Mouse (Mus musculus) layer of hippocampus, adult 2 months (tissue): ENCODE measurements around the gene Pde4dip. TPM values are rescaled to one million over a fixed set of nuclear protein-coding genes. Genes with fewer than 3 reads are reported as not detected.

Experiments used
- DNase-seq, 2 experiments: peaks; one replicate each; pipeline ENCODE4 v3.0.0; 2022; ENCODE audit warnings: low spot score in 2 of 2
- H3K27ac ChIP-seq: fragments of 200-600 bp; 2 replicates; pipeline ENCODE4 v1.8.1; 2022
- H3K4me3 ChIP-seq: fragments of 200-600 bp; 2 replicates; pipeline ENCODE4 v1.8.1; 2022; ENCODE audit warnings: mild to moderate bottlenecking
- CTCF ChIP-seq: fragments of 200-600 bp; conservative IDR thresholded peaks from 2 replicates; pipeline ENCODE4 v1.8.1; 2022; ENCODE audit warnings: antibody characterized with exemption, mild to moderate bottlenecking, moderate library complexity
- total RNA-seq, 2 experiments: library from RNA; stranded (reverse); gene quantifications; 2 replicates each; pipeline ENCODE4 v1.2.3; 2021

Gene Pde4dip
- total RNA-seq, 2 experiments from 2014 or later, result 232 to 246 TPM

DNA sequence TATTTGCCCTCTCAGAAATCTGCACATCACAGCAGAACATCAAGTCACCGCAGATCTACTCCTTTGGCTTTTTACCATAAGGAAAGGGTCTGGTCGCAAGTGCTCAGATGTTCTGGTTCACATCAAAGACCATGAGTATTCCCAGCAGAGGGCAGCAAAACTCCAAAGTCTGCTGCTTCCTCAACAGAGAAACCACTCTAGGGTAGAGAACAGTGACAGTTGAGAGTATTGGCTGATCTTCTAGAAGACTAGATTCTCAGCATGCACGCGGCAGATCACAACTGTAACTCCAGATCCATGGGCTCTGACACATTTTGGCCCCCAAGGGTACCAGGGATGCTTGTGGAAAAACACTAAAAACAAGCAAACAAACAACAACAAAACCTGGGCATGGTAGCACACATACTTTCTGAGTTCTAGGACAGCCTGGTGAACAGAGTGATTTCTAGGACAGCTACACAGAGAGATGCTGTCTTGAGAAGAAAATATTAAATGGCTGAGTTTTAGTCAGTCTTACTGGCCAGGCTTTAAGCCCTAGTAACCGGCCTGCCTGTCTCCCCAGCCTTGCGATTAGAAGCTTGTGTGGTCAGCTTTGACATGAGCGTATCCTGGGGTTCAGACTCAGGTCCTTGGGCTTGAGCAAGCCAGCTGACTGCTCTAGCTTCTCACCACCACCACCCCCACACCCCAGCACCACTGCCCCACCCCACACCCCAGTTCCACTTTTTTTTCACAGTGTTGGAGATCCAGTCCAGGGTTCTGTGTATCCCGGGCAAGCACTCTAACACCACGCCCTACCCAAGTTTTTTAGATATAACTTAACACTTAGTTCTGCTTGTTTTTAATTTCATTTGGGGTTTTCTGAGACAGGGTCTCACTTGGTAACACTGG lies 40.7 kb upstream of the Pde4dip start:
- Histone ChIP-seq H3K4me3 (no peak overlapping the region), H3K27ac (no peak overlapping the region)
- DNase-seq, result peak; percentile 73 to 83
- TF ChIP-seq CTCF, result peak; percentile 85

DNA sequence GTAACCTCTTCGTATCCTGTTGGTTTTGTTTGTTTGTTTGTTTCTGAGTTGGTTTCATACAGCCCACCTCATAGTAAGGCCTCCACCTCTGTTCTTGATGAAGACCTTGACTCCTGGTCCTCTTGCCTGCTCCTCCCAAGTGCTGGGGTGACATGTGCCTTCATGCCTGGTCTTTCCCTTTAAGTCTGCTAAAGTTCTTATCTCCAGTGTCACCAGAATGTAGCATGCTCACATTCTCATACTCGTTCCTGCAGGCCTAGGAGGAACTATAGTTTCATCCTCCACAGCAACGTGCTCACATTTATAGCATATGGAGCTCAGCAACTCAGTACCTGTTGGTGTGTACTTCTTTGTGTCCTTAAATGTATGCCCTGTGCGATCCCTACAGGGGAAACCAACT lies 38.8 kb upstream of the Pde4dip start:
- no peak overlapping the region for H3K27ac ChIP-seq
- DNase-seq, result no peak
- H3K4me3 ChIP-seq, result no peak overlapping the region
- TF ChIP-seq CTCF, result no peak

GRCm38 (mm10) chr3:97925246-97925645 lies 36.7 kb upstream of the Pde4dip start:
- DNase-seq, result no peak
- no peak for TF ChIP-seq CTCF

GRCm38 (mm10) chr3:97918885-97919550 lies 30.5 kb upstream of the Pde4dip start:
- TF ChIP-seq CTCF, result no peak
- H3K27ac ChIP-seq, result no peak overlapping the region
- no peak overlapping the region for H3K4me3 ChIP-seq
- DNase-seq, result no peak

More at GRCm38 (mm10) chr3:97925246-97925645, 36.7 kb upstream of the Pde4dip start:
- Histone ChIP-seq H3K4me3 (no peak overlapping the region), H3K27ac (no peak overlapping the region)

DNA sequence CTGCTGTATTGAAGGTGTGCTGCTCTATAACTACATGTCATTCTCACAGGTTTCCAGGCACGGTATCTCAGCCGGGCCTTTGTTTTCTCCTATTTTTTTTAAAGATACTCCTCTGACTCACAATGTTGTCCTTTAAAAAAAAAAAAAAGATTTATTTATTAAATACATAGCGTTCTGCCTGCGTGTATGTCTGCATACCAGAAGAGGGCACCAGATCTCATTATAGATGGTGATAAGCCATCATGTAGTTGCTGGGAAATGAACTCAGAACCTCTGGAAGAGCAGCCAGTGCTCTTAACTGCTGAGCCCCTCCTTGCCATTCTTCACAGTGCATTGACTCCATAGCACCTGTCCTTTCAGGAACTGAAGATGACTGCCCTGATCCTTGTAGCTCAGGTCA lies 26.6 kb upstream of the Pde4dip start:
- no peak for DNase-seq
- Histone ChIP-seq H3K27ac (no peak overlapping the region), H3K4me3 (no peak overlapping the region)
- peak; percentile 76 for TF ChIP-seq CTCF

GRCm38 (mm10) chr3:97911093-97911492 lies 22.6 kb upstream of the Pde4dip start:
- DNase-seq, result no peak
- no peak overlapping the region for H3K4me3 ChIP-seq
- TF ChIP-seq CTCF, result no peak
- H3K27ac ChIP-seq, result no peak overlapping the region

- Histone ChIP-seq H3K27ac (no peak overlapping the region), H3K4me3 (no peak overlapping the region)
- no peak for DNase-seq
- TF ChIP-seq CTCF, result no peak
Measured at GRCm38 (mm10) chr3:97909737-97910136, 21.2 kb upstream of the Pde4dip start.

DNA sequence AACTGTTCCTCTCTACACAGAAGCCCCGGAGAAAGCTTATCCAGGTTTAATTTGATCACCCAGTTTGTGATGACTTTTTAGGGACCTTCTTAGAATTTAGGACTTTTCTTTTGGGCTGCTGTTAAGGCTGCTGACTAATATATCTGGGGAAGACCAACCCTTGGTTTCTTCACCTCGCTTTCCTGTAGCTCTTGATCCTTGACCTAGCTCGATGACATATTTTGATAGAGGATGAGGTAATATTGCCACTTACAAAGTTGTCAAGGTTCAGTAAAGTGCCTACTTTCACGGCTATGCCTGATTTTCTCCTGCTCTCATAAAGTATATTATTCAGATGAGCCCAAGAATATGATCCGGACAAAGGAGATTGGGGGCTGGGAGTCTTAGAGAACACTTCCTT lies 13.1 kb upstream of the Pde4dip start:
- H3K27ac ChIP-seq, result peak overlapping the region; percentile 93
- H3K4me3 ChIP-seq, result peak overlapping the region; percentile 92
- no peak for DNase-seq
- no peak for TF ChIP-seq CTCF

- DNase-seq, result peak; percentile 89 to 90
- peak within 1 kb of the TSS; percentile 93 for H3K27ac ChIP-seq
- peak within 1 kb of the TSS; percentile 92 for H3K4me3 ChIP-seq
- TF ChIP-seq CTCF, result no peak
Measured at GRCm38 (mm10) chr3:97900516-97901490, 12.3 kb upstream of the Pde4dip start, which contains the start of gene Sec22b. Sec22b (plus strand) TSS chr3:97901190.

GRCm38 (mm10) chr3:97898381-97898780 lies 9.9 kb upstream of the Pde4dip start:
- Histone ChIP-seq H3K4me3 (no peak overlapping the region), H3K27ac (no peak overlapping the region)
- TF ChIP-seq CTCF, result no peak
- DNase-seq, result no peak

DNA sequence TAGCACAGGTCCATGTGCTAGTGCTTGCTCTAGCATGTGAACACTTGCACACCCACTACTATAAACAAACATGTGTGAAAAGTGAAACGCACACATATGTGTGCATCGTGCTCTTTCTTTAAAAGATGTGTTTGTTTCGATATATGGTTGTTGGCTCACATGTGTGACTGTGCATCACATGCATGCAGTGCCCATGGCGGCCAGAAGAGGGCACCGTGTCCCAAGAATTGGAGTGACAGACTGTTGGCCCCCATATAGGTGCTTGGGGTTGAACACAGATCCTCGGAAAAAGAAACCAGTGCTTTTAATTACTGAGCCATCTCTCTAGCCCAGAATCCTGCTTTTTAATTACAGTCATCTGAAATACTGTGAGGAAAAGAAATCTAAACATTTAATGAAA lies 6.2 kb upstream of the Pde4dip start:
- H3K27ac ChIP-seq, result no peak overlapping the region
- no peak overlapping the region for H3K4me3 ChIP-seq
- TF ChIP-seq CTCF, result peak; percentile 69
- no peak for DNase-seq

GRCm38 (mm10) chr3:97890205-97890604 lies 1.7 kb upstream of the Pde4dip start:
- H3K27ac ChIP-seq, result no peak overlapping the region
- no peak for TF ChIP-seq CTCF
- DNase-seq, result no peak
- H3K4me3 ChIP-seq, result no peak overlapping the region
